Mouse (Mus musculus): ENCODE data around the gene Vcl. TPM values are rescaled to one million over a fixed set of nuclear protein-coding genes. Genes with fewer than 3 reads are reported as not detected.

Vcl gene
- polyA plus RNA-seq, 1 experiment from 2014 or later: 51.1 TPM

DNA sequence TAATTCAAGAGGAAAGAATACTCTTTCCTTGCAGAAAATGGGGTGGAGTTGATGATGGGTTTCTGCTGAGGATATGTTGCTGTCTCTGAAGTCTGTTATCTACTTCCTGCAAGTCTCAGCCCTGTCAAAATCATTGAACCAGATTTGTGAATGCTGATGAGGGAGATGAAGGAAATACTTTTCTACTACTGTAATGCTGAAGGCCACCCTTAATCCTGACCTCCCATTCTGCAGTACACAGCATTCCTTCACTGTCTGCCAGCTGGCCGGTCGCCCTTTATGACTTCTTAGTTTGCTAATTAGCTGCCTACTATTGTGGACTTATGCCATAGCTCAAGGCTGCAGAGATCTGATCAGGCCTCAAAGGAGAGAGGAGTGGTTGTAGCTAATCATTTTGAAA is 54.6 kb downstream of the Vcl start:
- Histone ChIP-seq H3K4me3 (replicated peaks) (no peak overlapping the region), H3K36me3 (peaks cover 38% of the 10 kb centered on the region), H3K27ac (no peak overlapping the region), H3K9ac (replicated peaks) (no peak overlapping the region), H3K27me3 (no peaks in the 10 kb centered on the region), H3K4me1 (replicated peaks) (0 out of 2 replicates have a peak, but pooled peaks cover 3% of the 10 kb centered on the region), H3K4me2 (no peak overlapping the region), H3K9me3 (no peaks in the 10 kb centered on the region)
- no peak for ATAC-seq (ENCODE audit: insufficient number of reproducible peaks, insufficient read depth, low FRiP score, low TSS enrichment, low read depth)
- WGBS: 40% methylated on average over 2 of the region's 2 CpGs

DNA sequence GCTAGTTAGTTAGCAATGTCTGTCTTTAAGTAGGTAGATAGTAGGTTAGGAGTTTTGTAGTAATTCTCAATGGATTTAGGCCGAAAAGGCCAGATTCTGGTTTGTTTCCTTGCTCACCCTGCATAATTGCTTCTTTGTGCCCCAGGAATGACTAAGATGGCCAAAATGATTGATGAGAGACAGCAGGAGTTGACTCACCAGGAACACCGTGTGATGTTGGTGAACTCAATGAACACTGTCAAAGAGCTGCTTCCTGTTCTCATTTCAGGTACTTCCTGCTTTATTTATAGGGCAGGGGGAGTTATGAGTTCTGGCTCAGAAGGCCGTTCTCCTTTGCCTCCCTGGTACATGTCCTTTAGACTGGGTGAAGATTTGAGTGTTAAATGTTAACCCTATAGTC is 56.3 kb downstream of the Vcl start:
- WGBS: 33% methylated on average over 3 of the region's 3 CpGs
- no peak overlapping the region for H3K27ac ChIP-seq
- H3K27me3 ChIP-seq: no peaks in the 10 kb centered on the region
- H3K4me2 ChIP-seq: no peak overlapping the region
- H3K36me3 ChIP-seq: peaks cover 38% of the 10 kb centered on the region
- no peak overlapping the region for H3K9ac ChIP-seq (replicated peaks)
- 0 out of 2 replicates have a peak, but pooled peaks cover 3% of the 10 kb centered on the region for H3K4me1 ChIP-seq (replicated peaks)
- H3K9me3 ChIP-seq: no peaks in the 10 kb centered on the region
- ATAC-seq (ENCODE audit: insufficient number of reproducible peaks, insufficient read depth, low FRiP score, low TSS enrichment, low read depth): no peak
- no peak overlapping the region for H3K4me3 ChIP-seq (replicated peaks)

DNA sequence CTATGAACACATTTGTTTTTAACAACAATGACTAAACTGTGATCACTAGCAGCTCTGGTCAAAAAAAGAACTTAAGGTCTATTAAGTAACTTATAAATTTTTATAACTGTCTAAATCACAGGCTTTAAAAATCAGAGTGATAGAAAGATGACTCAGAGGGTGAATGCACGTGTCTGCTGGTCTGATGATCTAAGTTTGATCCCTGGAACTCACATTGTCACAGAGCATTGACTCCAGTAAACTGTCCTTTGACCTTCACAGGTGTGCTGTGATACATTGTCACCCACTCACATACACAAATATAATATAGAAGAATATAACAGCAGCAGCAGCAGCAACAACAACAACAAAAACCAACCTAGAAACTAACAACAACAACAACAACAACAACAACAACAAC is 62.3 kb downstream of the Vcl start:
- H3K4me1 ChIP-seq (replicated peaks): no peaks in the 10 kb centered on the region
- peaks cover 38% of the 10 kb centered on the region for H3K36me3 ChIP-seq
- no peak overlapping the region for H3K4me3 ChIP-seq (replicated peaks)
- peaks cover 6% of the 10 kb centered on the region; the same call in 1 of the 2 replicates for H3K9me3 ChIP-seq
- 81% methylated on average over 1 of the region's 1 CpGs for WGBS
- ATAC-seq (ENCODE audit: insufficient number of reproducible peaks, insufficient read depth, low FRiP score, low TSS enrichment, low read depth): no peak
- no peaks in the 10 kb centered on the region for H3K27me3 ChIP-seq
- H3K4me2 ChIP-seq: no peak overlapping the region
- H3K9ac ChIP-seq (replicated peaks): no peak overlapping the region
- H3K27ac ChIP-seq: no peak overlapping the region

DNA sequence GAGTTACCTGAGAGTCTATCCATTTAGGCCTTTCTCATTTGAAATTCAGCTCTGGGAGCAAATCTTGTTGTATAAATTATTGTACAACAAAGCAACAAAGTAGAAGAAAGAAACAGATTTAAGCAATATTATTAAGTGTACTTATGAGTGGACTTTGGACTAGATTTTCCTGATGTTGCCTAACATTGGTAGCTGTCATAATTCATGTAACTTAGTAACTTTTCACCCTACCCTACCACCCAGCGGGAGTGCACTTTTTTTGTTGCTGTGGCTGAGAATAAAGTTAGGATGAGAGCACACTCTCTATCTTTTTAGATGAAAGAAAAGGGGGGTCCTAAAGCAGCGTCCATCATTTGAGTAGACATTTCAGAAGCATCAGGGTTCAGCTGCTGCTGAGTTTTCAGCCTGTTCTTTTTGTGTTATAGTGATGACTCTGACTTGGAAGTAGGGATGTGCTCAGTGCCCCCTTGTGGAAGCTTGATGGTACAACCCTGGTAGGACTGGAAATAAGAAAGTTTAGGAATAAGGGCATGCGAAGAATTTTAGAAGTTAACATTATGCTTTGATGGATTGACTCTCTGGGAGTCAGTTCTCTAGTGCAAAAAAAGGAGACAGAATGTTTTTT is 64.0 kb downstream of the Vcl start:
- H3K4me3 ChIP-seq (replicated peaks): no peak overlapping the region
- no peak overlapping the region for H3K4me2 ChIP-seq
- WGBS: 49% methylated on average over 3 of the region's 3 CpGs
- H3K27me3 ChIP-seq: no peaks in the 10 kb centered on the region
- H3K27ac ChIP-seq: no peak overlapping the region
- peaks cover 6% of the 10 kb centered on the region; the same call in 1 of the 2 replicates for H3K9me3 ChIP-seq
- no peak for ATAC-seq (ENCODE audit: insufficient number of reproducible peaks, insufficient read depth, low FRiP score, low TSS enrichment, low read depth)
- H3K36me3 ChIP-seq: peaks cover 26% of the 10 kb centered on the region
- no peak overlapping the region for H3K9ac ChIP-seq (replicated peaks)
- no peaks in the 10 kb centered on the region for H3K4me1 ChIP-seq (replicated peaks)

DNA sequence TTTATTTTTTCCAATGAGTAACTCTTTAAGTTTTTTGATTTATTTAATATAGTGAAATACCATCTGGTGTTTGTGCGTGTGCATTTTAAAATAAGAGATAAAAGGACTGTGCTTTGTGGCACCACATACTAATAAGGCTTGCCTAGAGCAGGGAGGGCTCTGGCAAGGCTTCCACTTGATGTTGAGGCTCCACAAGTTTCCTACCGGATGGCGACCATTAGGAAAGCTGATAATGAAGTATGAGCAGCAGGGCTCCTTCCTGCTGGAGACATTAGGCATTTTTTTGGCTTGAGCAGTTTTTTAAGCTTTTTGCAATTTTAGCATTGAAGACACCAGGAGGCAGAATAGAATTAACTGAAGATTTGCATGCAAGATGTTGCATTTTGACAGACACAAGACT is 65.3 kb downstream of the Vcl start:
- Histone ChIP-seq H3K4me1 (replicated peaks) (no peaks in the 10 kb centered on the region), H3K27me3 (no peaks in the 10 kb centered on the region), H3K36me3 (peaks cover 22% of the 10 kb centered on the region), H3K4me3 (replicated peaks) (no peak overlapping the region), H3K9me3 (peaks cover 6% of the 10 kb centered on the region; the same call in 1 of the 2 replicates), H3K27ac (no peak overlapping the region), H3K4me2 (no peak overlapping the region), H3K9ac (replicated peaks) (no peak overlapping the region)
- 58% methylated on average over 3 of the region's 3 CpGs for WGBS
- no peak for ATAC-seq (ENCODE audit: insufficient number of reproducible peaks, insufficient read depth, low FRiP score, low TSS enrichment, low read depth)

DNA sequence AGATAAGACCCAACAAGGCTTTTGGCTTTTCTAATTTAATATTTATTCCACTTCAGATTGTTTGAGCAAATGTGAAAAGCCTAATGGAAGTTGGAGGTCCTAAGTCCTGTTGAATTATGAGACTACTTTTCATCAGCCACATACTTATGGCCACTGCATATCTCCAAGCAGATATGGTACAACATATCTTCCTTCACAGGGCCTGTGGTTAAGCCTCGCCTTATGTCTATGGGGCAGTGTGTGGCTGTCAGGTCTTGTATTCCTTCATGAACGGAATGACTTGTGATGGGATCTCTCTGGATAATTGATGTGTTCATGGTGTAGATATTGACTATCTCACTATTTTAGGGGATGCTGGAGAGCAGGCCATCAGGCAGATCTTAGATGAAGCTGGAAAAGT is 66.3 kb downstream of the Vcl start:
- Histone ChIP-seq H3K36me3 (peaks cover 22% of the 10 kb centered on the region), H3K4me1 (replicated peaks) (no peaks in the 10 kb centered on the region), H3K27ac (no peak overlapping the region), H3K4me2 (no peak overlapping the region), H3K4me3 (replicated peaks) (no peak overlapping the region), H3K27me3 (no peaks in the 10 kb centered on the region), H3K9me3 (peaks cover 6% of the 10 kb centered on the region; the same call in 1 of the 2 replicates), H3K9ac (replicated peaks) (no peak overlapping the region)
- ATAC-seq (ENCODE audit: insufficient number of reproducible peaks, insufficient read depth, low FRiP score, low TSS enrichment, low read depth): no peak
- 95% methylated on average over 2 of the region's 2 CpGs for WGBS

DNA sequence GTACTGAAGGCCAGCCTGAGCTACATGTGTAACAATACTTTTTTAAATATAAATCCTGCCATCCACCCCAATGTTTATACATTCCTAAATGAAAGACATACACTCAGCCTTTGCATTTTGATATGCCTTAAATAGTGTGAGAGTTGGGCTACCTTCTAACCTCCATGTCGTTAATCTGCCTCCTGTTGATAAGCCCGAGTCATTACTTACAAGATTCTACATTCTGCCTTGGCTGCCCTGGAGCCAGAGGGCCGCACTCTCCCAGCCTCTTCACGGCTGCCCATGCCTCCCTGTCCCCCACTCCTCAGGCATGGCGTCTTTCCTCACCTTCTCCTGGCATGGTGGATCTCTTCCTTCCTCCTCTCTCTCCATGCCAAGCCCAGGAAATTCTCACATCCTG is 67.2 kb downstream of the Vcl start:
- no peak overlapping the region for H3K9ac ChIP-seq (replicated peaks)
- no peak overlapping the region for H3K4me3 ChIP-seq (replicated peaks)
- H3K36me3 ChIP-seq: peaks cover 24% of the 10 kb centered on the region
- H3K4me1 ChIP-seq (replicated peaks): no peaks in the 10 kb centered on the region
- peaks cover 6% of the 10 kb centered on the region; the same call in 1 of the 2 replicates for H3K9me3 ChIP-seq
- H3K4me2 ChIP-seq: no peak overlapping the region
- no peaks in the 10 kb centered on the region for H3K27me3 ChIP-seq
- no peak overlapping the region for H3K27ac ChIP-seq
- ATAC-seq (ENCODE audit: insufficient number of reproducible peaks, insufficient read depth, low FRiP score, low TSS enrichment, low read depth): no peak
- 62% methylated on average over 5 of the region's 5 CpGs for WGBS

DNA sequence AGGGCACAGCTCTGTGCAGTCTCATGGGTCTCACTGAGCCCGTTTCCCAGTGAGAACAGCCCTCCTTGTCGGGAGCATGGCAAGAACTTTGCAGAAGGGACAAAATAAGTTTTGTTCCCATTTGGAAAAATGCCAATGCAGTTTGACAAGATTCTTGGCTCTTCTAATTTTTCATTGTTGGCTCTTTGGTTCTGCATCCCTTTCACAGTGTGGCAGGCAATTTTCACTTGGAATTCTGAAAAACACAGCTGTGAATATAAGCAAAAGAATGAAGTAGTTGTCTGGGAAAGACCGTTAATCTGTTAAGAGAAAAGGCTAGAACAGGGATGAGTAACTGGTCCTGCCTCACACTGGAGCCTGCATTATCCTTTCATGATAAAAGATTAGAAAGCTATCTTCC is 68.3 kb downstream of the Vcl start:
- H3K9me3 ChIP-seq: no peaks in the 10 kb centered on the region
- WGBS: 79% methylated on average over 3 of the region's 3 CpGs
- no peak overlapping the region for H3K9ac ChIP-seq (replicated peaks)
- no peaks in the 10 kb centered on the region for H3K27me3 ChIP-seq
- no peak overlapping the region for H3K4me3 ChIP-seq (replicated peaks)
- no peak overlapping the region for H3K4me2 ChIP-seq
- peaks cover 26% of the 10 kb centered on the region for H3K36me3 ChIP-seq
- H3K27ac ChIP-seq: no peak overlapping the region
- ATAC-seq (ENCODE audit: insufficient number of reproducible peaks, insufficient read depth, low FRiP score, low TSS enrichment, low read depth): no peak
- H3K4me1 ChIP-seq (replicated peaks): no peaks in the 10 kb centered on the region

DNA sequence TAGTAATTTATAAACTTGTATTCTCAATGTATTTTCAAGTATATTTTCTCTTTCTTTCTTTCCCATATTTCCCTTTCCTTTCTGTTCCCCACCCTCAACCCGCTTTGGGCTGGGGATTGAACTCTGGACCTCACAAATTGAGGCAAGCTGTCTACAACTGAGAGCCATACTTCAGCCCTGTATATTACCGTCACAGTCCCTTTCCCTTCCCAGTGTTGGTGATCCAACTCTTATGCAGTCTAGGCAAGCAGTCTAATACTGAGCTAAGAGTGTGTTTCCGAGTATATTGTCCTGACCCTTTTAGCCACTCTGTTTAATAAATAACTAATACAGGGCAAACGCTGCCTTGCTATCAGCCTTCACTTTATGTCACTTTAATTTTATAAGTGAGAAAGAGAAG is 70.4 kb downstream of the Vcl start:
- ATAC-seq (ENCODE audit: insufficient number of reproducible peaks, insufficient read depth, low FRiP score, low TSS enrichment, low read depth): no peak
- Histone ChIP-seq H3K27me3 (no peaks in the 10 kb centered on the region), H3K4me1 (replicated peaks) (no peaks in the 10 kb centered on the region), H3K4me2 (no peak overlapping the region), H3K36me3 (peaks cover 42% of the 10 kb centered on the region), H3K9ac (replicated peaks) (no peak overlapping the region), H3K4me3 (replicated peaks) (no peak overlapping the region), H3K9me3 (no peaks in the 10 kb centered on the region), H3K27ac (no peak overlapping the region)
- 74% methylated on average over 4 of the region's 4 CpGs for whole genome bisulfite sequencing

DNA sequence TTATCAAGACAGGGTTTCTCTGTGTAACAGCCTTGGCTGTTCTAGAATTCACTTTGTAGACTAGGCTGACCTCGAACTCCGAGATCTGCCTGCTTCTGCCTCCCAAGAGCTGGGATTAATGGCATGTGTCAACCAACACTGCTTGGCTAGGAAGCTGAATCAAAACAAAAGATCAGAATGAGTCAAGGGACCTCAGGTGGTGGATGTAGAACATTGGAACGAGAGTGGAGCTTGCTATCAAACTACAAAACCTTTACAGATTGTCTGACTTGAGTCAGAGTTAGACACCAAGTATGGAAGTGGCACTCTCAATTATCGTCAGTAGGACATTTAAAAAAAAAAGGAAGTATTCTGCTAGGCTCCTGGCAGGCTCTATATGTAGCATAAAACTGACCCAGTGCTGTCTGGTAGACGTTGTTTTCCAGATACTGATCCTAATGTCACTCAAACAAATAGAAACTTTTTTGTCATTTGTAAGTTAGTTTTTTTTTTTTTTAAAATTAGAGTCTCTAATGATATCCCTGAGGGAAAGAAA is 84.7 kb downstream of the Vcl start:
- ATAC-seq (ENCODE audit: insufficient number of reproducible peaks, insufficient read depth, low FRiP score, low TSS enrichment, low read depth): no peak

DNA sequence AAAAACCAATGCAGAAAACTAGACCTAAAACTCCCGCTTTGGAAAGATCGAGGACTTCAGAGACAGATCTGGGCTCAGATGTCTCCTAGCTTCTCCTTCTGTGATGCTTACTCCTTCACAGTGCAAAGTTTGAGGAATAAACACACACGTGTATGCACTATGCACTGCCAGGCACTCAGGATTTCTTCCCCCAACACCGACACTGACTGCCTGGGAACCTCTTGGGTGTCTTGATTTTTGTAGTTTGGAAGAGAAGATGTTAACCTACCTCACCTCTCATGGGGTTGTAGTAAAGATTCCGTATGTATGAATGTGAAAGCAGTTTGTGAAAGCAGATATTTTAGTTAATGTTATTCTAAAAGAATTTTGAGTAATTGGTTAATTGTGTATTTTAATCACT is 88.7 kb downstream of the Vcl start:
- peaks cover 74% of the 10 kb centered on the region for H3K36me3 ChIP-seq

More for the DNA sequence above, 84.7 kb downstream of the Vcl start:
- Histone ChIP-seq H3K4me3 (replicated peaks) (no peak overlapping the region), H3K4me2 (no peak overlapping the region), H3K4me1 (replicated peaks) (no peaks in the 10 kb centered on the region), H3K36me3 (peaks cover 65% of the 10 kb centered on the region), H3K27me3 (no peaks in the 10 kb centered on the region), H3K9me3 (no peaks in the 10 kb centered on the region), H3K9ac (replicated peaks) (no peak overlapping the region), H3K27ac (no peak overlapping the region)
- 95% methylated on average over 5 of the region's 5 CpGs for WGBS

DNA sequence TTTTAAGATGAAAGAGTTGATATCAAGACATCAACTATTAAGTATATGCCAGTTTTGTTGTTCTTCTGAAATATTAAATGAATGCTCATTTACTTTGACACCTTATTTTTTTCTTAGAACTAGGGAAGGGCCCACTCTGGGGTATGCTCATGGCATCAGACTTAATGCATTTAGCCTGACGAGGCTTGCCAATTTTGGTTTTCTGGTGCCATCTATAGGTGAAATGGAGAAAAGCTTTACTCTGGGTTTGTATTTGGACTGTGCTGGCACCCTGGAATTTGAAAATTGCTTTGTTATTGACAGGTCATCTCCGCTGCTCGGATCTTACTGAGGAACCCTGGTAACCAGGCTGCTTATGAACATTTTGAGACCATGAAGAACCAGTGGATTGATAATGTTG is 89.8 kb downstream of the Vcl start:
- peaks cover 74% of the 10 kb centered on the region for H3K36me3 ChIP-seq
- H3K4me2 ChIP-seq: no peak overlapping the region
- H3K27me3 ChIP-seq: no peaks in the 10 kb centered on the region
- 50% methylated on average over 3 of the region's 3 CpGs for WGBS
- no peak overlapping the region for H3K9ac ChIP-seq (replicated peaks)
- H3K4me1 ChIP-seq (replicated peaks): no peaks in the 10 kb centered on the region
- H3K4me3 ChIP-seq (replicated peaks): no peak overlapping the region
- no peaks in the 10 kb centered on the region for H3K9me3 ChIP-seq
- no peak overlapping the region for H3K27ac ChIP-seq
- ATAC-seq (ENCODE audit: insufficient number of reproducible peaks, insufficient read depth, low FRiP score, low TSS enrichment, low read depth): 0 out of 2 replicates have a peak, but pooled peaks have one; percentile 76

More for the DNA sequence above, 88.7 kb downstream of the Vcl start:
- WGBS: 92% methylated on average over 5 of the region's 5 CpGs
- no peaks in the 10 kb centered on the region for H3K9me3 ChIP-seq
- no peaks in the 10 kb centered on the region for H3K4me1 ChIP-seq (replicated peaks)
- no peak overlapping the region for H3K27ac ChIP-seq
- no peak overlapping the region for H3K4me3 ChIP-seq (replicated peaks)
- H3K27me3 ChIP-seq: no peaks in the 10 kb centered on the region
- no peak overlapping the region for H3K9ac ChIP-seq (replicated peaks)
- H3K4me2 ChIP-seq: no peak overlapping the region
- ATAC-seq (ENCODE audit: insufficient number of reproducible peaks, insufficient read depth, low FRiP score, low TSS enrichment, low read depth): no peak

All from limb, embryonic 12.5 days (tissue).